Mouse (Mus musculus) MN1 (cell line): ENCODE results near the gene Rrp1b.
"Not testable (repeated sequence)": the region's sequence is repeated elsewhere in the genome, so short reads cannot be mapped to it uniquely, and the experiment has no call there.

Experiments used
- DNase-seq: peaks from one replicate; pipeline ENCODE4 v3.0.0-alpha.2; 2016; ENCODE audit warnings: low spot score

Gene Rrp1b

DNA sequence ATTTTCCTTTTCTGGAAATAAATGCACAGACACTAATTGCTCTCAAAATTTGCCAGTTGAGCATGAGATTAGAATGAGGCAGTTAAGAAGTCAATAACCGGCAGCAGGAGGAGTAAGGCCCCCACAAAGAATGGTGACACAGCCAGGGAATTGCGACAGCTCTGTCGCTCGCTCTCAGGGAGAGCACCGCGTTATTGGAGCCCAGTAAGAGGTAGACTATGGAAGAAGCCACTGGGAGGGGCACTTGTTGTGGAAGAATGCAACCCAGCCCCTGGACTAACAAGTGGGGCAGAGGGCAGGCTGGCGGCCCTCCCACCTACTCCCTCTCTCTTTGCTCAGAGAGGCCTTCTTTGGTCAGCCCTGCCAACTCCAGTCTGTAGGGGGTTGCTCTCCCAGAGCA is 4.2 kb upstream of the Rrp1b start:
- no peak for DNase-seq

DNA sequence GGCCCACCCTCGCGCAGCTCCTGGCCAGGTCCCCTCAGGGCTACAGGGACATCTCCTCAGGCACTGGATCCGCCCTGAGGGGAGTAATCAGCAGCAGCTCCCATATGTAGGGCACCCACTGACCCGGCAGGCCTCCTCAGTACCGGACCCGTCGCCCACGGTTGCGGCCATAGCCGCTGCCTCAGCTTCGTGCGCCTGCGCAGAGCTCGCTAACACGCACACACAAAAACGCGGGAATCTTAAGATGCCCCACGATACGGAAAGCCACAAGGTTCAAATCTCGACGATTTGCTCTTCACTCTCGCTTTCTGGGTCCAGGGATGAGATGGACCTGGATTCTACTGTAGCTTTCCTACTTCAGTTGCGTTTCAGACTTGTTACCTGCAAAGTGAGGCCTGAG is 1.6 kb upstream of the Rrp1b start:
- DNase-seq, result no peak

DNA sequence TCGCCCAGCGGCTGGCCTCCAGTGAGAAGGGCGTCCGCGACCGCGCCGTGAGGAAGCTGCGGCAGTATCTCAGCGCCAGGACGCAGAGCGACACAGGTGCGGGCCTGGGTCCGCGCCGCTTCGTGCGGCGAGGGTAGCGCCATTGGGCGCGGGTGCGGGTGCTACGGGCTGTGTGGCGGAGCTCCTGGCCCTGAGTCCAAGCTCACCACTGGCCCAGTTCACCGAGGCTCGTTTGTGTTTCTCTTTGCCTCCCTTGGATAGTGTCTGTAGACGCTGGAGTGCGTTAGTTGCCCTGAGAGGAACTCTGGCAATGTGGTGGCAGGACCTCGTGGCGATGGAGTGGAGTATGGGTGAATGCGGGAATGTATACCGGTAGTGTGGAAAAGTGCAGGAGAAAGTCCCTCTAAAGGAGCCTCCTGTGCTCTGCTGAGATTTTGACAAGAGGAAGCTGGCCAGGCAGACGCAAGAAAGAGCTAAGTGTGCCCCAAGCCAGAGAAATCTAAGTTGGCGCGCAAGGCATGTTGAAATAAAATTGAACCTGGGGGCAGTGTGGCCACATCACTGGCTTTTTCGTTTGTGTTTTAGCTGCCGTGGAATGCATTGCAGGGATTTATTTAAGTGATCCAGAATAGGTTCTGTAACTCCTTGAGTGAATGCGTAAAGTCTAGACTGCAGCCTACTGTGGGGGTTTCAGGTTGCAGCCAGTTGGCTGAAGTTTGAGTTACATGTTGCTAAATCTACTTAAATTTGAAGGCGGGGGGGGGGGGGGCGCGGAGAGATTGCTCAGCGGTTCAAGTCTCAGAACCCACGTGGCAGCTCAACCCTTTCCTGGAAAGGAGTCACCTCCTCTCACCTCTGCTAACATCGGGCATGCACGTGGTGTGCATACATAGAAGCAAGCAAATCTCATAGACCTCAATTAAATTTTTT is 874 bp downstream of the Rrp1b start:
- peak; percentile 38 for DNase-seq

DNA sequence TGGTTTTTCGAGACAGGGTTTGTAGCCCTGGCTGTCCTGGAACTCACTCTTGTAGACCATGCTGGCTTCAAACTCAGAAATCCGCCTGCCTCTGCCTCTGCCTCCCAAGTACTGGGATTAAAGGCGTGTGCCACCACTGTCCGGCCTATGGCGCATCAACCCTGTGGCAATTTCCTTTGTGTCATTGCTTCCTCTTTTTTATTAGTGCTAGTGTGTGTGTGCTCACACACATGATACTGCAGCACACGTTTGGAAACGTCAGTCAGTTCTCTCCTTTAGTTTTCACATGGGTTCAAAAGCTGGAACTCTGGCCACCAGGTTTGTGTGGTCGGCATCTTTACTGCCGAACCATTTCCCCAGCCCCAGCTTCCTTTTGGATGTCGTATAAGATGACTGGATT is 4.4 kb downstream of the Rrp1b start:
- DNase-seq, result no peak

DNA sequence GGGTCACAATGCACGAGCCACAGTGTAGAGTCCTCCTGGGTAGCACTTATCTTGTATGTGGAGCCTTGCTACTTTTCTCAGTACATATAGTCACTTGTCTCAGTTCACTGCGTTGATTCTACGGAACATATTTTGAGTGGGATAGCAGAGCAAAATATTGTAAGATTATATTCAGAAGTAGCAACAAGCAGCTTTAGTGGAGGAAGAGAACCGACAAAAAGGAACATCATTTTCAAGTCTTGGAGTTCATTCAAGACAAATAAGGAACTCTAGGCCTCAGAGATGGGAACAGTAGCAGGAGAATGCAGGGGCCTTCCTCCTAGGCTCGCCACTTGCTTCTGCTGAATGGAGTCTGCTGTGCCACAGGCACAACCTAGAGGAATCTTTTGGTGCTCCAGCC is 10.6 kb downstream of the Rrp1b start:
- no peak for DNase-seq

DNA sequence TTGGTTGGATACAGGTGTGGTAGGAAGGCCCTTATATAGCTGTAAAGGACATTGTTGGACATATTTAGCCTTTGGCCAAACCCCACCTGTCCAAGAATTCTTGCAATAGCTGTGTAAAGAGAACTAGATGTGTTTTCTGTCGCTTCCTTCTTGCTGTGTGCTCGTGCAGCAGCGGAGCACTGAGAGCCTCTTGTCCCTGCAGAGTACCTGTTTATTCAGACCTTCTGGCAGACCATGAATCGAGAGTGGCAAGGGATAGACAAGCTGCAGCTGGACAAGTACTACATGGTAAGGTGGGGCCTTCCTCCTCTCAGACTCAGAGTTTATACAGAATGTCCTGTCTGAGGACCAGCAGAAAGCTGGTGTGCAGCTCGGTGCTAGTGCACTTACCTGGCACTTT is 12.5 kb downstream of the Rrp1b start:
- no peak for DNase-seq

DNA sequence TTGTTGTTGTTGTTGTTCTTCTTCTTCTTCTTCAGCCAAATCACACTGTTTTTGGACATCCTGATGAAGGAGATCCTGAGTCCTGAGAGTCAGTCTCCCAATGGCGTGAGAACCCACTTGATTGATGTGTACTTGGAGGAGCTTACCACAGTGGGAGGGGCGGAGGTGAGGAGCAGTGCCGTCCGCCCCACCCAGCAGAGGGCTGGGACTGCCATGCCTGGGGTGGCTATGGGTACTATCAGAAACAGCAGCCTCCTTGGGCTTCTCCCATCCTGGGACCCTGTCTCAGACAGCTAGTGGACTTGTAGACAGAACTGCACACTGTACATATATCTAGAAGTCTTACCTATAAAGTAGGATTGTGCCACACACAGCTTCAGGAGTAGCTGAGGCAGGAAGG is 14.0 kb downstream of the Rrp1b start:
- no peak for DNase-seq

DNA sequence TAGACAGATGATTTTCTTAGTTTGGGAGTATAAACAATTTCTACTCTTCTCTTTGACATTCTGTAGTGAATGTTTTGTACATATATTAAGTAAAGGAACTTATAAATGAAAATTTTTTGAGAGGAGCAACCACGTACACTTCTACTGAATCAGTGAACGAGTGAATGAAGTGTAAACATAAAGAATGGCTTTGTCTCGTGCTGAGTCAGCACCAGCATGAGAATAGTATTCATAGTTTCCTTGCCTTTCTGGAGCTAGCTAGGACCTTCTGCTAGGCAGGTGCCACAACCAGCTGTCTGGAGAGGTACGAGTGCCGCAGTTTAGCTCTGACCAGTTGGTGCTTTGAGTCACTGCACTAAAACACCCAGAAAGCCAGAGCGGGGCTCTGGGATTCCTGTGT is 14.7 kb downstream of the Rrp1b start:
- DNase-seq, result no peak

DNA sequence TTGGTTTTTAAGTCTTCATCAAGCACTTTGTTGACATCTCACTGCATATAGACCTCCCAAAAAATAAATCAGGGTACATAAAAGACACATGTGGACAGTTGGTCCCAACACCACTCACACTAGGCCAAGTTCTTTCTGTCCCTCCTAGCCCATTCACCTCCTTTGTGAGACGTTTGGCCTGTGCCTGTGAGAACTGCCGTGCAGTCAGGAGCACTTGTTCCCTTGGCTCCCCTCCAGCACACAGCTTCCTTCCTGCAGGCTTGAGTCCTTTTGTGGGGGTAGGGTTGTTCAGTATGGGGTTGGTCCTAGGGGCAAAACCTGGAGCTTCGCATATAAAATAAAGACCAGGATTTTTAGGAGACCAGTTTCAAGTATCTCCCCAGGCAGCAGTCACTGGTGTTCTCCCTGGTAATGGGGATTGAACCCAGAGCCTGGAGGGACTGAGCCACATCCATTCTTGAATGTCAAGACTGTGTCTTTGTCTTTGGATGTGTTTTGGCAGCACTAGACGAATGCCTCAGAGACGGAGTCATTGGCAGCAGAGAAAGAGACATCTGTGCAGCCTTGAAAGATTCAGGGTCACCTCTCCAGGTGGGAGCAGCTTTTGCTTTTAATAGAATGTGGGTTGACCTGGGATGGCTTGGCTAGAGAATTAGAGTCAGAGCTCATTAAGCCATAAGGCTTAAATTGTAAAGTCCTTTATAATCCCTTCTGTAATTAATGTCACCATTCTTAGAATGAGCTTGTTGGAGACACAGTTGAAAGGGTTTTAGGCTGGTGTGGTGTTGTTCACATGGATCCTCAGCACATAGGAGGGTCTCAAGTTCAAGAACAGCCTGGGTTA is 16.6 kb downstream of the Rrp1b start:
- no peak for DNase-seq

DNA sequence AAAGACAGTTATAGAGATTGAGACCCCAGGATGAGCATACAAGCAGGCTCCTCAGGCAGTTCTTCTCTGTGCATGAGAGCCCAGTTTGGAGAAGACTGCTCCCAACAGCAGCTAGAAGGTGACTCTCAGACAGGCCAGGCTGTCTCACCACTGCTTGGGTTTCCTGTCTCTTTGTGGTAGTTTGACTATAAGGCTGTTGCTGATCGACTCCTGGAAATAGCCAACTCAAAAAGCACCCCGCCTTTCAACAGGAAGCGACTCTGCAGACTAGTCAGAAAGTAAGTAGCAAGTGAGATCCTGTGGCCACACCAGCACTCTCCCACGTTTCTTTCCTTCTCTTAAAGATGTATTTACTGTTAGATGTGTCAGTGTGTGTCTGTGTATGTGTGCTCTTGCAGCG is 17.8 kb downstream of the Rrp1b start:
- DNase-seq, result no peak

DNA sequence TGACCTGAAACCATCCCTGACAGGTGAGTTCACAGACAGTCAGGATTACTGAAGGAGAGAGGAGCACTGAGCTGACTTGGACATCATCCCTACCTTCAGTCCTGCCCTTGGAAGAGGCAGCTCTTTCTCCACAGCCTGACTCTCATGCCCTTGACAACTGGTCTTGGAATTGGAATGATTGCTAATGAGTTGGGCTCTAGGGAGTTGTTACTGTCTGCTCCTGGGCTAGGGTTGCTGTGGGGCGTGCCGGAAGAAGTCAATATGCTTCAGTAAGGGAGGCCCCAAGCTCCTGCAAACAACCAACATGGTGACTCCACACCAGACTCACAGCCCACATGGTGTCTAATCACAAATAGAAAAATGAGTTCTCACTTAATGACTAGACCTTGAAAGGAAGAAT is 21.9 kb downstream of the Rrp1b start:
- DNase-seq, result no peak

DNA sequence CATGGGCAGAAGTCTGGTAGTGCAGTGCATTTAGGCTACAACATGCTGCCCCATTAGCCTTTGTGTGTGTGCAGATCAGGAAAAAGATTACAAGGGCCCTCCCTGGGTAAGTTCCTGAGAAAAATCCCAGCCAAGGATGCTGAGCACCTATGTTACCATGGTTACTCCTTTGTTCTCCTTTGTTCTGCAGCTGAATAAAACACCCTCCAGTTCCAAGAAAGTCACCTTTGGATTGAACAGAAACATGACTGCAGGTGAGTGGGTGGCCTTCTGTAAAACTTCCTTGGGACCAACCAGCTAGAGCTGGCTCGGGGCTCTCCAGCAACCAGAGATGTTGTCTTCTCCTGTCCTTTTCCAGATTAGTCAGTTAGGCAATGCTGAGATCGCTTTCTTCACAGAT is 23.2 kb downstream of the Rrp1b start:
- no peak for DNase-seq

DNA sequence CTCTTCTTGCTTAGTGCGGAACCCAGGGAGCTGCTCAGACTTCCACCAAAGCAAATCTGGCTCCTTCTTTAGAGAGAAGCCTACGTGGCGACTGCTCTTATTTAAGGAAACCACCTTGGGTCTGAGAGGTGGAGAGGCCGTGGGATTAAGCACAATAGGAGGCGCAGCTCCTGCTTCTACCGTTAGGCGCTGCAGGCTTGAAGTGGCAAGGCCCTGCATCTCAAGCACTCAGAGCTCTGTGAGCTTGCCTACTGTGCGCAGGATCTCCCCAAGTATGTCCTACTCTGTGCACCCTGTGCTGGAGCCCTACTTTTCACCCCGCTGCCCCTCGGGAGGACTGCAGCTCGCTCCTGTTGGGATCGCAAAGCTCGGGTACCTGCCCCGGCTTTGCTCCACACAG is 25.3 kb downstream of the Rrp1b start:
- DNase-seq, result no peak

DNA sequence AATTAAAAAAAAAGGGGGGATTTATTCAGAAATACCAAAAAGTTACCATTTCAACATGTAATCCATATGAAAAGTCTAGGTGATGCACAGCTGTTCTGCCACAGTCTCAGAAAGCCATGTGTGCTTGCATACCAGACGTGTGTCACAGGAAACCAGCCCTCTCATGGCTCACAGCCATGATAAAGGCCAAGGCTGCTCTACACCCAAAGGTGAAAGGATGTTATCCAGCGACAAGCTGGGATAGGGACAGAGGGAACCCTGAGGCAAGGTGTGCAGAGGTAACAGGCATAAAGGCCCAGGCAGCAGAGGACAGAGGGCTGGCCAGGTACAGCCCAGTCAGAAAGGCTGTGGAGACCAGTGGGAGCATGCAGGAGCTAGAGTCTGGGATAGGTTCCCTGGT is 27.8 kb downstream of the Rrp1b start:
- DNase-seq, result no peak

DNA sequence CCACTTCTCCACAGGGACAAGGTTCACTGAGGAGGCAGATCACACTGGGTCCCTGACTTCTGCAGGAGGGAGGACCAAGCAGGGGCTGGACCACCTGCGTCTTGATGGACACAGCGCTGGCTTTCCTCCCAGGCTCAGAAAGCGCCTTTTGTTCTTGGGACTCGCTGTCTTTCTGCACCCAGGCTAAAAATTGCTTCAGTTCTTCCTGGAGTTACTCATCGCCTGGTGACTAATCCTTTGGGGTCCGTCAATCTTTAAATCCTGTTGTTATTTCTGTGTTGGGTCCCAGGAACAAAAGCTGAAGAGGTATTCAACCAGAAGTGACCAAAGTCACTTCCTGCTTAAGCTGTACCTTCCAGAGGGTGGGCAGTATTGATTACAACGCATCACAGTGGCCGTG is 28.9 kb downstream of the Rrp1b start:
- not testable (repeated sequence) for DNase-seq

DNA sequence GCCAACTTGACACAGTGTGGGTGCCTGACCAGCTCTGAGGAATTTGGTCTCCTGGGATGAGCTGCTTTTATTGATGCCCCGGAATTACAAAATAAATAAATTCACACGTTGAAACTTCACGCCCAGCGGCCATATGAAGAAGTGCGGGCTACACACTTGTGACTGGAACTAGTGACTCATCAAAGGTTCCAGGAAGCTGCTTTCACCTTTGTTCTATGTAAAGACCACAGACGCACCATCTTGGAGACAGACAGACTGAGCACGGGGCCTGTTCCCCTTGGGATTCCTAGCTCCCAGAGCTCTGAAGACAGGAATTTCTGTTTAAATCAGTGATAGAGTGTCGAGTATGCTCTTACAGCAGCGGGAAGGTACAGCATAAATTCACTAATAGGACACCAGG is 31.6 kb downstream of the Rrp1b start:
- DNase-seq, result no peak

DNA sequence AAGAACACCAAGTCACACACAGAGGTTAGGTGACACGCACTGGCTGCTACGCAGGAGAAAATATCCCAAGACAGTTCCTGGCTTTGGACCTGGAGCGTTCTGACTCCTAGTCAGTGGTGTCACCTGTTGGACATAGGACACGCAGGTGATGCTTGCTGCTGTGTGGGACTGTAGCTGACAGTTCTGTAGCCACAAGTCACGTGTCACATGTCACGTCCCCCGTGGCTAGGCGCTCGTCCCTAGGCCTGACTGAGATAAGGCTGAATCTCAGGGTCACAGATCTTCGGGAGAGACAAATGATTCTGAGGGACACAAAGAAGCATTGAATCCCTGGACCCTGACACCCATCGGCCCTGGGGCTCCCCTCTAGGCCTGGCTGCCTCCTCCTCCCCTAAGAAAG is 32.5 kb downstream of the Rrp1b start:
- DNase-seq, result no peak

DNA sequence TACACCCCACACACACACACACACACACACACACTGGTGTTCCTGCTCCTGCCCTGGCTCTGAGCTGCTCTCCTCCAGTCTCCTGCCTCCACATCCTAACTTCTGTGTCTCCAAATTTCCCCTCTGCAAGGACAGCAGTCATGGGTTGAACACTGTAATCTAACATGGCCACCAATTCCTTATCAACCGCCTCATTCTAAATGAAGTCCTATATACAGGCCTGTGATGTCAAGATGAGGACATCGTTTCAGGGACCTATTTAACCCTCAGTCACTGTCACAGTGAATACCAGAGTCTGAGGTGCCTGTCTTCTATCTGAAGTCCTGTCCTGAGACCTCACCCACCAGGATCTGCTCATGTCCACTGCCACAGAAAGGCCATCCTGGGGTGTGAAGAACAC is 32.9 kb downstream of the Rrp1b start:
- DNase-seq, result no peak

DNA sequence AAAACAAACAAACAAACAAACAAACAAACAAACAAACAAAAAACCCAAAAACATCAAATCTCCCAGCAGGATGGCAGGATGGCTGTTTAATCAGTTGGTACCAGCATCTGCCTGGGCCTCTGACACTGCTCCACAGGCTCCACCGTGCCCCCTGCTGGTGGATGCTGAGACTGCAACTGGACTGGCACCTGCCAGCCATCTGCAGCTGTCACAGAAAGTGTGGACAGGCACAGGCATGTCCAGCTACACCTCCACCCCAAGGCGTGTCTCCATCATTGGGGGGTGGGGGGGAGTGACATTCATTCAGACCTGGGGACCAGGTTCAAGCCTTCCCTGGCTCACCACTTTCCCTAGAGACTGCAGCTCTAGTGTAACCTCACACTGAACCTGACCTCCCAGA is 37.5 kb downstream of the Rrp1b start:
- DNase-seq, result peak; percentile 80

DNA sequence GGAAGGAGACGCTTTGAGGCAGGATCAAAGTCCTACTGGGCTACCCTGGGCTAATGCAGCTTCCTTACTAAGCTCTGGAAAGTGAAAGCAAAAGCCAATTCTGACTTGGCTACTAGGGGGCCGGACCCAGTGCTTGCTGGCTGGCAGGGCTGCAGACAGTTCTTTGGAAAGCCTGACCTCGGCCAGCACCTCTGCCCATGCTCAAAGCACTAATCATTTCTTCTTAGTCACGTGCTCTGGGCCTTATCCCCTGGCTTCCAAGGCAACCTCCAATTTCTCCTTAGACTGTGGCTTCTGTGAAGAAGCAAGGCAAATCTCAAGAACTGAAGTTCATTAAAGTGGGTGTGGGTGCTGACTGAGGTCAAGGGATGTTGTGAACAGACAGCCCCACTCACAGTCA is 38.8 kb downstream of the Rrp1b start:
- peak; percentile 50 for DNase-seq

DNA sequence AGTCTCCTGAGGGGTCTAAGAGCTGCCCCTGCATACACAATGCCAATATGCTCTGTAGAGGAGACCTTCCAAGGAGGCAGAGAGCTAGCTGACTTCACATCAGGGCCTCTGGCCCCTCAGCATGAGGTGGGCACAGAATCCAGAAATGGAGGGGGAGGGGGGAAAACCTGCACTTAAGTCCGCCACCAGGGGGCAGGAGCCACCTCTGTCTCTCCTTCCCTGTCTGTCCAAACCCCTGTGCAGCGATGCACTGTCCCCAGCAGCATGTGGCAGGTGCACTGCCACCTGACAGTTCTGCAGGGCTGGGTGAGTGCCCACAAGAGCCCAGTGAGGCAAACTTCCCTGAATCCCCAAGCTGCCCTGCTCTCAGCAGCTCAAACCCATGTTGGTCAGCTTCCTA is 39.3 kb downstream of the Rrp1b start:
- peak; percentile 65 for DNase-seq

DNA sequence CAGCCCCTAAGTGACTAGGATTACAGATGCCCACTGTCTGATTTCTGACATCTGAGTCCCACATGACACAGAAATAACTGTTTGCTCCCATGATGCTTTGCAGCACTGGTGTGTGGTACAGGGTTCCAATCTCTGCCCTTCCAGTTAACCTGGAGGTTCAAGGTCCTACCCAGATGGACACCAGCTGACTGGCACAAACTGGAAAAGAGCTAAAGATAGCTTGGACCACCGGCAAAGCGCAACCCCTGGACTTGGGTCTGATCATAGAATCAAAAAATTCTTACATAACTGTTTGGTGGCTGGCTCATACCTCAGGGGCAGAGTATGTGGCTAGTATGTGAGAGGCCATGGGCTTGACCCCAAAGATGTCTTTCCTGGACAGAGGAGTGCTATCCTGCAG is 47.5 kb downstream of the Rrp1b start:
- DNase-seq, result no peak

DNA sequence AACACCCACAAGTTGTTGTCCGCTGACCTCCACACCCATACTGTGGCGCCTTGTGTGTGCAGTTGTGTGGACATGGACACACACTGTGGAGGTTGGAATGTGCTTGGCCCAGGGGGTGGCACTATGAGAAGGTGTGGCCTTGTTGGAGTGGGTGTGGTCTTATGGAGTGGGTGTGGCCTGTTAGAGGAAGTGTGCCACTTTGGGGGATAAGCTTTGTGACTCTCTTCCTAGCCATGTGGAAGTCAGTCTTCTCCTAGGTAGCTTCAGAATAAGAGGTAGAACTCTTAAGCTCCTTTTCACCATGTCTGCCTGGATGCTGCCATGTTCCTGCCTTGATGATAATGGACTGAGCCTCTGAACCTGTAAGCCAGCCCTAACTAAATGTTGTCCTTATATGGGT is 51.2 kb downstream of the Rrp1b start:
- DNase-seq, result no peak

DNA sequence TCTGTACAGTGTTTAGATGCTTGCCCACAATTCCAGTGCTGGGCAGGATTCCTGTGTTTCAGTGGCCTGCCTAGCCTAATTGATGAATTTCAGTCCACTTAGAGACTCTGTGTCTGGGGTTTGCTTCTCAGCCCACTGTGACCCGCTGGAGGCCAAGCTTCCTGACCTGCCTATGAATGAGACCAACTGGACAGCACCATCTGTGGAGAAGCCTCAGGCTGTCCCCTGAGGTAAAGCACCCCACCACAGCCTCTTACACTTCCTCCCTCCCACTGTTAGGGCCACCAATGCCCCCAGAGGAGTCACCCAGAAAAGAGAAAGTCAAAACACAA is 55.1 kb downstream of the Rrp1b start:
- no peak for DNase-seq
